Mouse (Mus musculus): ENCODE measurements around the gene Rab11a. TPM values are rescaled to one million over a fixed set of nuclear protein-coding genes. Genes with fewer than 3 reads are reported as not detected.
"Not testable (repeated sequence)": the region's sequence is repeated elsewhere in the genome, so short reads cannot be mapped to it uniquely, and the experiment has no call there.

Rab11a gene
- polyA plus RNA-seq, 1 experiment = 187 TPM

DNA sequence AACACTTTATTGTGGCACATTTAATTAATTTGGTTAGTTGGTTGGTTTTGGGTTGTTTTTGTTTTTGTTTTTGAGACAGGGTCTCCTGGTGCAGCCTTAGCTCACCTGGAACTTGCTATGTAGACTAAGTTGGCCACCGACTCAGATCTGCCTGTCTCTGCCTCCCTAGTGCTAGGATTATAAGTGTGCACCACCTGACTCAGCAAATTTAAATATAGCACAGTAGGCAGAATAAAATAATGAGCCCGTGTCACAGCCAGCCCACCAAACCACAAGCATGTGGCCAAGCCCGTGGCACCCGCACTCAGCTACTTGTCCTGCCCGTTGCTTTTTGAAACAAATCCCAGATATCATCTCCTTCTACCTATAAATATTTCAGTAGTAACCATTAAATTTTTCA, 15.0 kb upstream of the Rab11a start:
- WGBS = 84% methylated on average over 5 of the region's 5 CpGs

DNA sequence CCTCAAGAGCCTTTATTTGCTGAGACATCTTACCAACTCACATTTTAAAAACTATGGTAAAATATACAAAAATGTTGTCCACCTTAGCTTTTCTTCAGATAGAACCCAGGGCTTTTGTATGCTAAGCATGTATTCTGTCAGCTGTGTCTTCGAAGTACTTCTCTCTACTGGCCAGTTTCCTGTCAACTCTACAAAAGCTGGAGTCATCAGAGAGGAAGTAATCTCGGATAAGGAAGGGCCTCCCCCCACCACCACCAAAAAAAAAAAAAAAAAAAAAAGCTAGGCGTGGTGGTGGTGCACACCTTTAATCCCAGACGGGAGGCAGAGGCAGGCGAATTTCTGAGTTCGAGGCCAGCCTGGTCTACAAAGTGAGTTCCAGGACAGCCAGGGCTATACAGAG, 11.8 kb upstream of the Rab11a start:
- no peak for DNase-seq (ENCODE audit: low read depth, low spot score)
- 74% methylated on average over 6 of the region's 6 CpGs for WGBS

More for the DNA sequence above, 15.0 kb upstream of the Rab11a start:
- no peak for DNase-seq (ENCODE audit: low read depth, low spot score)

DNA sequence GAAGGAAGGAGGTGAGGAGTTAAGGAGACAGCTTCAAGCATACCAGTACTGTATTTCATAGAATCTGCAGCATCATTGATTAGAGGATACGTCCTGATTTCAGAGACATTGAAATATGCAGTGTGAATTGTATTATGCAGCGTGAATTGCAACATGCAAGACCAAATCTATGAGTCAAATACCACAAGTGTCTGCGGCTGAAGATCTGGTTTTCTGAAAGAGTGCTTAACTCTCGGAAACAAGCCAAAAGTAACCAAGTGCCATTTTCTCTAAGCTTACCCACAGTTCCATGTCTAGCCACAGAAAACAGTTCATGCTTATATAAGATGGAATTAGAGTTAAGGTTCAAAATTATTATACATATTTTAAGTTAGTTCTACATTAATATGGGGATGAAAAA, 10.2 kb upstream of the Rab11a start:
- DNase-seq (ENCODE audit: low read depth, low spot score) = no peak
- WGBS = 71% methylated on average over 4 of the region's 4 CpGs

DNA sequence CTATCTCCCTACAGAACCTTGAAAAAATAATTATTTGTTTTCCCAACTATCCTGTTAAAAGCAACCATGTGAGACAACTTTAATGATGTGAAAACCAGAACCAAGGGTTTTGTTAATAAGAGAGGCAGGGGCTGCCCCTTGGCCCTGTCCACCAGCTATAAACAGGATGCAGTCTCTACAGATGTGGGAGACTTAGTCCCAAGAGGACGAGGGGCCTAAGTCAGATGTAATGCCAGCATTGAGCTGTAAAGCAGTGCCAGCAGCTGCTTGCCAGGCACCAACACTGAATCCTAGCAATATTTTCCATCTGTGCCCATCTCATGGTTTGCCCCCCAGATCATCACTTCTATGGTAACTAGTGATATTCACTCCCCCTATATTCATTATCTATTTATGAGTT, 4.9 kb upstream of the Rab11a start:
- 67% methylated on average over 1 of the region's 1 CpGs for WGBS
- no peak for DNase-seq (ENCODE audit: low read depth, low spot score)

DNA sequence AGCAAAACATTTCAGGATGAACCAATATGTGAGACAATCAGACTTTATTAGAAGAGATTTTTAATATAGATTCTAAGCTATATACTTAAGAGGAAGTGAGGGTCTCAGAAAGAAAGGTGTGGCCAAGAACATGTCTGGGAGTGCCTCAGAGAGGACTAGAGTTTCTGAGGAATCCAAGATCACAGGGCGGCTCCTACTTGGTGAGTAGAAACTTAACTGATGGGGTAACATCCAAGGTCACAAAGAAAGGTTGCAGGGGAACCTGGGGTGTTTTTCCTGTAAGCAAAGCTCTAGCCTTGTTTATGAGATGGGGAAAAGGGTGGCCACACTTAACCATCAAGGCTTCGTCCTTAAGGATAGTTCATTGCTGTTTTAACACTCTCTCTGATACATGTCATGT, 1.4 kb upstream of the Rab11a start:
- 87% methylated on average over 2 of the region's 2 CpGs for WGBS

DNA sequence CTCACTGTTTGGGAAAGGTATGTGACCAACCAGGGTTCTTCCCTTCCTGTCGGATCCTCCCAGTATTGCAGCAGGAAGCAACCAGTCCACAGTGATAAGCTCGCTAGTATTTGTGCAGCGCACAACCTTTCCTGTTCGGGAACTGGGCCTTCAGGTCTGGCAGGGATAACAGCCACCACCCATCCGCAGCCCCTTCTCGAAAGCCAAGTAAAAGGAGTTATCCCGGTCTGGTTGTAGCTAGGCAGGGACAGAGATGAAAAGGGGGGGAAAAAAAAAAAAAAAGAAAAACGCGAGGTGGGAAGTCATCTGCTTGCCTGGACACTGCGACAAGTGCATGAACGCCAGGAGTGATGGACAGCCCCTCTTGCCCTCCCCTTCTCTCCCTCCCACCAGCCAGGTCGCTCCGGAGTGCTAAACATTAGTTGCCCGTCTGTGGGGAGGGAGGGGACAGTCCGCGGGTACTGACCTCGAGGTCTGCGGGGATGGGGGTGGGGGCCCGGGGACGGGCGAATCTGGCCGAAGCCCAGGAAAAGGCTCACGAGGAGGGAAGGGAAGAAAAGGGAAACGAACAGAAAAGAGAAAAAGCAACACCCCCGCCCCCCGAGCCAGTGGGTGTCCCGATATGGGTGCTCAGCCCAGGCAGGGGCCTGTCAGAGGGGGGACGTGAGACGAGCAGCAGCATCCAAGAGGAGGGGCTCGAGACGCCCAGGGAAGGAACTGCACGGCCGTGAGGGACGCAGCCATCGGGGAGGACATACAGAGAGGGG, 736 bp downstream of the Rab11a start:
- DNase-seq (ENCODE audit: low read depth, low spot score) = peak; percentile 59
- 1% methylated on average over 35 of the region's 35 CpGs for WGBS

More for the DNA sequence above, 1.4 kb upstream of the Rab11a start:
- DNase-seq (ENCODE audit: low read depth, low spot score) = no peak

DNA sequence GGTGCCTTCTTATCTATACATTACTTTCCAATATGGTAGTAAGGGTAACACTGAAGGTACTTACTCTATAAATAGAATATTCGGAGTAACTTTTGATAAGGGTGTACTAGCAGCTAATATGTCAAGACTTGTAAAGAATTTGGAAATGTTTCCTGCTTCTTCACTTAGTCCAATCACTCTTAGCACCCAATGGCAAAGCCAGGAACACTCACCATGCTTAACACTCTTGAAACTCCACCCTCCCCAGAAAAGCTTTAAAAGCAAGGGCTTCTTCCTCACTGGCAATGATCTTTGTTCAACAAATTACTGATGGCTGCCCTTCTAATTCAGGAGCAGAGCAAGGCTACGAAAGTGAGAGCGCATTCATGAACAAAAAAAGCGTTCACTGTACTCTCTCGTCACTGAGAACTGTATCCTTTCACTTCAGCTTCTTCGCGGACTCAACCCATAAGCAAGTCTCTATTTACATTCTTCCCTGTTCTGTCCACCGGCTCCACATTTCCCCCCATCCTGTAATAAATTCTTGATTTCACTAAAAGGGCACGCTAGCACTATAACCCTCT, 1.4 kb downstream of the Rab11a start:
- 2% methylated on average over 9 of the region's 9 CpGs for WGBS
- DNase-seq (ENCODE audit: low read depth, low spot score) = peak; percentile 37

DNA sequence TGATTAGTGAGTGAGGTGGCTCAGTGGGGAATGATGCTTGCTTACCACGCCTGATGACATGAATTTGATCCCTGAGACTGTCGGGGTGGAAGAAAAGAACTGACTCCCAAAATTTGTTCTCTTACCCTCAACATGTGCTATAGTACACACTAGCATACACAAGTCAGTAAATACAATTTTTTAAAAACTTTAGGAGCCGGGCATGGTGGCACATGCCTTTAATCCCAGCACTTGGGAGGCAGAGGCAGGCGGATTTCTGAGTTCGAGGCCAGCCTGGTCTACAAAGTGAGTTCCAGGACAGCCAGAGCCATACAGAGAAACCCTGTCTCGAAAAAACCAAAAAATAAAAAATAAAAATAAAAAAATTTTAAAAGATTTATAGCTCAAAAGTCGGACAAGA, 2.6 kb downstream of the Rab11a start:
- not testable (repeated sequence) for DNase-seq (ENCODE audit: low read depth, low spot score)
- 81% methylated on average over 7 of the region's 7 CpGs for WGBS

DNA sequence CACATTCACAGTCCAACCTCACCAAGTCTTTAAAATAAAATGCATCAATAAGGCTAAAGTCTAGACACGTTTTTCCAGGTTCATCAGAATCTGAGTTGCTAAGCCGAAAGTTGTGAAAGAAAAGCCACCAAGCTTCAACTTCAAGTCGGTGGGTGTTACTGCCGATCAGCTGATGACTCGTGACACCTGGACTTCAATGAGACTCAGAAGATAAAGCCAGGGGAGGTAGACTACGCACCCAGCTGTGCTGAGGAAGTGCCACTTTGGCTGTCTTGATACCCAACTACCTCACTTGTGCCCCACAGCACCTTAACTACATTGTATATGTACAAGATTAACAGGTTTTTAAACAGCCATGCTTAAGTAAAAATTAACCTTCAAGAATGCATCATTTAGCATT, 3.4 kb downstream of the Rab11a start:
- 49% methylated on average over 6 of the region's 6 CpGs for WGBS
- no peak for DNase-seq (ENCODE audit: low read depth, low spot score)

DNA sequence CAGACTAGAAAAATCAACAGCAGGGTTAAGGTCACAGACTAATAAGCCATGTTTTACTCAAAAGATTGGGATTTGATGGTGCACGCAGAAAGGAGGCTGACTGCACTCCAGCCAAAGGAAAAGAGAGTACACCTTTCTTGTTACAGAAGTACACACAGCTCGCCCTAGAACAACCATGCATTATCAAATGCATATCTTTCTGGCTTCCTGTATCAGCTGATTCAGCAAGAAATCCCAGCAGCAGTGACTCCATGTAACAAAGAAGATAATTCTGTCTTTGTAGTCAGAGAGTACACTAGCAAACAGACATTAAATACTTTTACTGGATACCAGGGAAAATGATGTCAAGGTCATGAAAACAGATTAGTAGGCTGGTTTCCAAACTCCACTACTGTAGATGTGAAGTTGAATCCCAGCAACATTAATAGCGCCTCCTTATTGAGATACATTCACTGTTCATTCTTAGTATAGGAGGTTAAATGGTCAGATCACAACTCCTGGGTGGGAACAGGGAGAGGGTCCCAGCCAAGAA, 6.5 kb downstream of the Rab11a start:
- DNase-seq (ENCODE audit: low read depth, low spot score) = no peak
- 83% methylated on average over 3 of the region's 3 CpGs for WGBS

DNA sequence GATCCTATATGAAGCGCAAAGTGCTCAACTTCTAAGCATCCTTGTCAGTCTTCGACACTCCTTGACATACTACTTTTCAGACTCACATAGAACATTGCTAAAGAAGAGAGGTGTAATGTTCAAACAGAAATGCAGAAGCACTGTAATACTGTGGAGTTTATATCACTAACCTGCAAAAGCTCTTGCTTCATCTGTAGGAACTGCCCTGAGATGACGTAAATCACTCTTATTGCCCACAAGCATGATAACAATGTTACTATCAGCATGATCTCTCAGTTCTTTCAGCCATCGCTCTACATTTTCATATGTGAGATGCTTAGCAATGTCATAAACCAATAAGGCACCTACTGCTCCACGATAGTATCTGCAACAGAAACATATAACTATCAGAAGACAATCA, 11.1 kb downstream of the Rab11a start:
- no peak for DNase-seq (ENCODE audit: low read depth, low spot score)
- WGBS = 85% methylated on average over 5 of the region's 5 CpGs

DNA sequence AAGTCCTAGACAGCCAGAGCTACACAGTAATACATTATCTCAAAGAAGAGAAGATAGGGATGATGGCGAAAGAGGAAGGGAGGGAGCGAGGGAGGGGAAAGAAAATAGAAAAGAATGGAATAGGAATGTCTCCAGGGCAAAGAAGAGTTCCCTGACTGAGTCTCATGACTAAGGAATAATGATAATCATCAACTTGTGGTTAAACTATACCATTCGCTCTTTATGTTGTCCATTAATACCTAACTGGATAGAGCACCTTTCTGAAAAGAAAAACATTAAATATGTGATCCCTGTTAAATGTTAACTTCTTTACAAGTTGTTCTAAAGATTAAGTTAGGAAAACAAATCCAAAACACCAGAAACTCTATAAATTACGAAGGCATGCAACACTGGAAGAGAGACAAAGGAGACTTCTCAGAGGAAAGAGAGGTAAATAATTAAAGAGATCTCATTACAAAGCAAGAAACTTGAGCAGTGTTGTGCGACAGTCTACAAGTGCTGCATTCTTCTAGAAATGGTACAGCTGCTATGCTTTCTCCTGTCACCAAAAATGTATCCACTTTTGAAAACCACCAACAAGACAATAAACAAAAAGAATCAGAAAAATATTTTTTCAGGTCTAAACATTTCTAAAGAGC, 17.9 kb downstream of the Rab11a start:
- no peak for DNase-seq (ENCODE audit: low read depth, low spot score)
- 57% methylated on average over 5 of the region's 5 CpGs for WGBS

DNA sequence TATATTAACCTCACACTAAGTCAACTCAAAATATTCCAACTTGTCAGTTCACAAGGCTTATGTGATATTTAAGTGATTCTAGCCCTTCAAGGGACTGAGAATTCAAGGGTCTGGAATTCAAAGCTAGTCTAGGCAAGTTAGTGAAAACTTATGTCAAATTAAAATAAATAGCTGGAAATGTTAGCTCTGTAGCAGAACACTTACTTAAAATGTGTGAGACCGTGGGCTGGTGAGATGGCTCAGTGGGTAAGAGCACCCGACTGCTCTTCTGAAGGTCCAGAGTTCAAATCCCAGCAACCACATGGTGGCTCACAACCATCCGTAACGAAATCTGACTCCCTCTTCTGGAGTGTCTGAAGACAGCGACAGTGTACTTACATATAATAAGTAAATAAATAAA, 27.3 kb downstream of the Rab11a start:
- 93% methylated on average over 5 of the region's 5 CpGs for WGBS

DNA sequence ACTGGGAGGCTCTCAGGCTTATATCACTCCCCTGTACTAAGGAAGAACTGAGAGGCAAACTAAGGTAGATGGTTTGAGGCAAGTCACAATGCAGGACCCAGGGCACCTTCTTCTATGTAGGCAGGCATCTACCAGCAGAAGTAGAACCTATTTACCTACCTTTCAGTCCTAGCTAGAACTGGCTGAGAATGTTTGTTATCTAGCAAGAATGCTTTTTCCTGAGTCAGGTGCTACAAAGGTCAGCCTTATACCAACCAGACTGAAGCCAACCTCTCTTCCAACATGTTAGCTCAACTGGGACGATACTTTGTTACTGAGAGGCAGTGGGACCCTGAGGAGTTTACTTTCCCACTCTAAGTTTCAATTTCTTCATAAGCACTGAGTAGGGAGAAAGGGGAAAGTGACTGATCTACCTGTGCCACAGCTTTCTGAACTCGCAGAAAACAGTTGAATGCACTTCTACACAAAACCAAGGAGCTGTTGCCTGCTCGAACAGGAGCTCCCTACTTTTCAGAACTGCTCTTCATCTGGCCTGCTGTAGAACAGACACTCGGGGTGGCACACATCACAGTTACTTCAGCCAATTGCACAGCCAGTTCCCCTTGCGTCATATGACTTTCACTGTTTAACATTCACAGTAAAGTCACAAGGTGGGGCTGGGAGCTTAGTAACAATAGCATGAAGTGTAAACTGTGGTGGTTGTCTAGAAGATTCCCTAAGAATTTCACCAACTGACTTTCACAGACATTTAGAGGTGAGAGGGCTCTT, 33.3 kb downstream of the Rab11a start:
- no peak for DNase-seq (ENCODE audit: low read depth, low spot score)
- 62% methylated on average over 5 of the region's 5 CpGs for WGBS

More for the DNA sequence above, 27.3 kb downstream of the Rab11a start:
- not testable (repeated sequence) for DNase-seq (ENCODE audit: low read depth, low spot score)

DNA sequence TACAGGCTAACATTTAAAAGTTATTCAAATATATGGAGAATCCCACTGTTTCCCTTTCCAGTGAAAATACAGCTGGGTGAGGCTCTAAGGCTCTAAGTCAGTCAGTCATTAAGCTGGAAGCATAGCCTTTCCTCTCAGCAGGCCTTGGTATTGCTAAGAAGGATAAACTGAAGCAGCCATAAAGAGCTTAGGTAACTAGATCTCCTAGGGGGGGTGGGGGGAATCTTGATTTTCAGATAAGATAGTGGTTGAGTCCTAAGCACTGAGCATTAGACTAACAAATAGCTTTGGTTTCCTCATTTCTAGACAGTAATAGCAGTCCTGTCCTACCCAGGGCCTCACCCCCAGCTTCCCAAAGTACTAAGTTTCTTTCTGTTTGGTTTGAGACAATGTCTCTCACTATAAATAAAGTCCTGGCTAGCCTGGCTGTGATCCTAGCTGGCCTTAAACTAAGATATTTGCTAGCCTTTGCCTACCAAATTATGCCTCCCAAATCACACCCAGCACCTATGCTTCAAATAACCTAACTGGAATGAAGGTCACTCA, 34.1 kb downstream of the Rab11a start:
- no peak for DNase-seq (ENCODE audit: low read depth, low spot score)

DNA sequence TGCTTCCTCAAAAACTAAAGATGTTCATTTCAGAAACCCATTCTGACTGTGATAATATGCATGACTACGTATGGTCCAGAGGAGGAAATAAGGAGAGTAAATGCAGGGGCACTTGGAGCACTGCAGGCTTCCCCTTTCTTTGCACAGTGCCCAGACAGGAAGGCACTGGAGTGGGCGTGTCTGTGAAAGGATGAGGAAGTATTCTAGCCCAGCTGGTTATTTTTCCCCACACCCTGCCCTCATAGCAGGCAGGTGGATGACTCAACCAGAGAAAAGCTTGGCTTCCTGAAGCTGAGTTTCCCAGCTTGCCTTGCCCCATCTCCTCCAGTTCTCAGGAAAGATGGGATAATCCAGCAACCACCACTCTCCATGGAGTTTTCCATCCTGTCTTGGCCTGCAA, 34.6 kb downstream of the Rab11a start:
- 30% methylated on average over 2 of the region's 2 CpGs for WGBS
- peak; percentile 90 for DNase-seq (ENCODE audit: low read depth, low spot score)

DNA sequence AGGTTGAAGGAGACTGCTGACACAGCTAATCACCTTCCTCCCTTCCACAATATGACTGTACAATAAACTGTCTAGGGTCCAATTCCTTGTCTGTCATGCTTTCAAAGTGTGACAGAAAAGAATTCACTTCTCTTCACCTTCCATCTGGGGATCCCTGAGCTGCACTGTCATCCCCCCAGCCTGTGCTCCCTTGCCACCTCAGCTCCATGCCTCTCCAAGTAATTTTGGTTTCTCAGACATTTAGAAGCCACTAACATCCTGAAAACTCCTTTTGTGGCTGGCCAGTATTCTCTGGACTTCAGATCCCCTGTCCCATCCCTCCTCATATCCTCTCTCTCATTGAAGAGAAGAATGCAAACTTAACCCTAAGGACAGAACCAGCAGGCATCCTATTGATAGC, 35.2 kb downstream of the Rab11a start:
- DNase-seq (ENCODE audit: low read depth, low spot score) = no peak

DNA sequence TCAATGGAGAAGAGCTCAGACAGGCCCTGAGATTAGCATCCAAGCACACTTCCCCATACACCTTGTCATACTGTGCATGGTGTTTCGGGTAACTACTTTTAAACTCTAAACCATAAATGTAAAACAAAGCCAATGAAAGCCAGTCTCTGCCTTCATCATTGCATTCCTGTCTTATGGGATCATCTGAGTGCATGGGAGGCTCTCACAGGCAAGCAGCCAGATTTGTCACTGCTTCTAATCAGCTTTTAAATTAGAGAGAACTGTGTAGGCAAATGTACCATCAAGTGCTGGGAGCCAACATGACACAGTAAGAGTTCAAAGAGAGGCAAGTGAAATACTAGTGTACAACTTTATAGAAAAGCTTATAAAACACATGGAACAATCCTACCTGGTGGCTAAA, 35.9 kb downstream of the Rab11a start:
- peak; percentile 47 for DNase-seq (ENCODE audit: low read depth, low spot score)
- WGBS = 29% methylated on average over 1 of the region's 1 CpGs

DNA sequence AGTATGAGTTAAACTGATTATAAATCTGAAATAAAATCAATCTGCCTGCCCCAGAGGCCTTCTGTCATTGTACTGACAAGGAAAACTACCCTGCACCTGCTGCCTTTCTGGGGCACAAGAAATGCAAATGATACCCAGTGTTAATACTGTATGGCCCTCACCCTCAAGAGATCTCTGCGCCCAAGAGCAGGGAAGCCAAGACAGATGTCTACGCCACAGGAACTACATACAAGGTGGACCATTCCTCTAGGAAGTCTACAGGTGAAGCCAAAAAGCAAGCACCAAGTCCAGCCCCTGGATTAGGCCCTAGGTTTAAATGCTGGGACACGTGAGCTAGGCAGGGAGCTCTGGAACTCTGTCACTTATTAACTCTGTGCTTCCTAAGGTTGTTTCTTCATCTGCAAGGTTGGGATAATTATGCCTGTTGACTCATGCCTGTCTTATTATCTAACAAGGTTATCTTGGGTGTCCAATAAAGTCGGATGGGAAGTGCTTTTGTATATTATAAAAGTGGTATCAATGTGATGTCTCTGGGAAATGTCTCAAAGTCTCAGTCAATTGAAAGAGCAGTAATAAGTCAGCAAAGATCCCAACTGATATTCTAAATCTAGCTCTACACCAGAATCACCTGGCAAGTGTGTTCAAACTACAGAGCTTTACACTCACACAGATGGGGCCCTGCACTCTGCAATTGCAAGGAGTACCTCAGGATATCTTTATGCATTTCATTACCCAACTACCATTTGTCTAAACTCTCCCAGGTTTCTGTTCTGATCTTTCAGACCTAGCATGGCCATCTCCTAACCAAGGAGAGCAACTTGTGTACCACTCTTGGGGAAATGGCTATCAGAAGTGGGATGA, 36.9 kb downstream of the Rab11a start:
- WGBS = 39% methylated on average over 4 of the region's 4 CpGs
- DNase-seq (ENCODE audit: low read depth, low spot score) = peak; percentile 87
